Mouse (Mus musculus) liver, embryonic 14.5 days (tissue): ENCODE measurements at regions not wholly inside any gene's neighbourhood (a gene's known extent, or its start where the extent isn't known, plus 50 kb on each side); places are given as distances from the start of the nearest gene placed in this dataset.

ENCODE experiments used
- ATAC-seq: fragments of 200-750 bp; cut with Nextera tagmentation; 2 replicates; pipeline ENCODE4 v1.8.0; 2017; ENCODE audit warnings: moderate number of reproducible peaks, mild to moderate bottlenecking, moderate library complexity; ENCODE audit not compliant: insufficient read depth
- DNase-seq, 3 experiments: peaks; one replicate each; pipeline ENCODE4 v3.0.0-alpha.2; 2012 to 2013; ENCODE audit warnings: low read depth in 3 of 3, low spot score in 3 of 3
- H3K27ac ChIP-seq: fragments of 300-500 bp; sonication (generic); 2 replicates; pipeline ENCODE4 v1.5.1; 2014; ENCODE audit warnings: moderate library complexity, mild to moderate bottlenecking, control low read depth, inconsistent platforms
- H3K27me3 ChIP-seq: fragments of 300-500 bp; sonication (generic); 2 replicates; pipeline ENCODE4 v1.6.1; 2014; ENCODE audit warnings: mild to moderate bottlenecking, low read length, moderate library complexity; ENCODE audit not compliant: control insufficient read depth, insufficient read depth
- H3K36me3 ChIP-seq: fragments of 300-500 bp; sonication (generic); replicated peaks from 2 replicates; pipeline ENCODE4 v1.6.1; 2014; ENCODE audit warnings: low read depth; ENCODE audit not compliant: control insufficient read depth, insufficient read depth
- H3K4me1 ChIP-seq, 2 experiments: fragments of 200-500 bp in 1 of 2; fragments of 300-500 bp in 1 of 2; sonication (generic) in 1 of 2; replicated peaks; 2 replicates each; pipeline ENCODE4 v1.6.1; 2012 to 2014; ENCODE audit warnings: antibody characterized with exemption in 1 of 2, inconsistent platforms in 1 of 2, low read length in 1 of 2; ENCODE audit not compliant: control insufficient read depth in 2 of 2, insufficient read depth in 2 of 2
- H3K4me2 ChIP-seq: fragments of 300-500 bp; sonication (generic); 2 replicates; pipeline ENCODE4 v1.6.1; 2014; ENCODE audit warnings: low read depth, mild to moderate bottlenecking, control low read depth, moderate library complexity
- H3K4me3 ChIP-seq, 2 experiments: fragments of 200-500 bp in 1 of 2; fragments of 300-500 bp in 1 of 2; sonication (generic) in 1 of 2; 2 replicates each; pipeline ENCODE4 v1.5.1; 2012 to 2014; ENCODE audit warnings: low read depth in 2 of 2, low read length in 2 of 2, mild to moderate bottlenecking in 2 of 2, control low read depth in 1 of 2, inconsistent platforms in 1 of 2, moderate library complexity in 1 of 2; ENCODE audit not compliant: insufficient read depth in 1 of 2
- H3K9ac ChIP-seq: fragments of 300-500 bp; sonication (generic); replicated peaks from 2 replicates; pipeline ENCODE4 v1.6.1; 2014; ENCODE audit warnings: mild to moderate bottlenecking, control low read depth, moderate library complexity
- H3K9me3 ChIP-seq: fragments of 300-500 bp; sonication (generic); 2 replicates; pipeline ENCODE4 v1.6.1; 2016; ENCODE audit warnings: low read length, mixed read lengths; ENCODE audit not compliant: control insufficient read depth
- CTCF ChIP-seq: IDR thresholded peaks from 2 replicates; pipeline ENCODE4 v1.5.1; 2016; ENCODE audit warnings: antibody characterized with exemption, low read depth, control low read depth
- EP300 ChIP-seq: IDR thresholded peaks from 2 replicates; pipeline ENCODE4 v1.6.1; 2016; ENCODE audit warnings: antibody characterized with exemption, low read depth
- WGBS: fragments of 180-500 bp; shearing (Covaris S2); extraction: QIAGEN DNeasy Blood & Tissue Kit; methylation state at CpG from one replicate; pipeline ENCODE4 v1.1.7; 2014; ENCODE audit not compliant: insufficient replicate concordance; 5-methylcytosine and 5-hydroxymethylcytosine counted together

DNA sequence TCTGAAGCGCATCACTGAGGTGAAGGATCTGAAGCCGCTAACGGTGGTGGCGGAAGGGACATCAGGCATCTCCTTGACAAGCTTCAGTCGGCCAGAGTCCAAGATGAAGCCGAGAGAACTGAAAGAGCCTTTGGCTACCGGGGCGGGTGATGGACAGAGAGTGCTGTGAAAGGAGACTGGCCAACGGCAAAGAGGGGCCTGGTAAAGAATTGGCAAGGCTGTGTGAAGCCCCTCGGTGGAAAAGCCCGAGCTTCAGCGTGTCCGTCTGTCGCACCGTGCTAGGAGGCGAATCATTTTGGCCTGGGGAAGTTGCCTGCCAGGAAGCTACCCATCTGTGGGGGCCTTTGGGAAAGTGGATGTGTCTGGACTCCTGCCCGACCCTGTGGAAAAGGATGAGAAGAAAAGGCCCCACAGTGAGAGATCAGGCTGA is 74.6 kb upstream of the Ankrd55 start:
- no peak overlapping the region for H3K27ac ChIP-seq
- WGBS = 59% methylated on average over 17 of the region's 17 CpGs
- H3K4me2 ChIP-seq = no peak overlapping the region
- no peaks in the 10 kb centered on the region for H3K4me1 ChIP-seq
- no peaks in the 10 kb centered on the region for H3K36me3 ChIP-seq
- ATAC-seq (no peak), DNase-seq (no peak)
- no peak overlapping the region for H3K4me3 ChIP-seq
- no peaks in the 10 kb centered on the region for H3K27me3 ChIP-seq
- no peaks in the 10 kb centered on the region for H3K9me3 ChIP-seq
- no peak overlapping the region for H3K9ac ChIP-seq
- TF ChIP-seq EP300 (no peak), CTCF (no peak)

DNA sequence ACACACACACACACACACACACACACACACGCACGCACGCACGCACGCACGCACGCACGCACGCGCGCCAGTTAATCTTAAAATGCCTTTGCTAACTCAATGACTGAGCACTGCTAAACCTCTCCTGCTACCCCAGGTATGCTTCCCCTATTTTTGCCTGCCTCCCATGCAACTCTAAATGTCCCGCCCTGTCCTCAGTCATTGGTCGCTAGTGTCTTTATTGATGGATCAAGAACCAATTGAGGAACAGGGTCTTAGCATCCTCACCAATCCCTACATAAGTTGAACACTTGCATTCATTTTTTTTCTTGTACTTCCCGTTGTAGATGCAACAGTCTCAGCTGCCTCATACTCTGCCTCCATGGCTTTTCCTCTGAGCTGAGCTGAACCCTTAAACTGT is 72.2 kb upstream of the Ankrd55 start:
- Histone ChIP-seq H3K9ac (no peak overlapping the region), H3K27me3 (no peaks in the 10 kb centered on the region), H3K9me3 (no peaks in the 10 kb centered on the region), H3K4me3 (no peak overlapping the region), H3K27ac (no peak overlapping the region), H3K4me1 (no peaks in the 10 kb centered on the region), H3K36me3 (no peaks in the 10 kb centered on the region), H3K4me2 (no peak overlapping the region)
- no peak for TF ChIP-seq EP300
- 77% methylated on average over 14 of the region's 14 CpGs for WGBS
- DNase-seq (no peak), ATAC-seq (no peak)

DNA sequence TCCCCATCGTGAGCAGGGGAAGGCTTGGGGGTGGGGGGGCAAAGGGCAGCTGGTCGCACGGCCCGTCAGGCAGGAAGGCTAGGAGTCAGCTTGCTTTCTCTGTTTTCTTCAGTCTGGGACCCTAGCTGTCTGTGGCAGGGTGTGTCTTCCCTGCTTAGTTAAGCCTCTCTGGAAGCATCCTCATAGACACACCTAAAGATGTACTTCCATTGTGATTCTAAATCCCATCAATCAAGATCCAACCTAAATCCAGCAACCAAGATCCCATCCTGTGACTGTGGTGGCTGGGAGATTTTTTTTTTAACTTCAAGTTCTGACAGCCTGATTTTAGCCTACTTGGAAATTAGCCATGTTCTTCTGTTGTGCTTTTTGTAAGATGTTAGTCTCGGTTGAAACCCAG is 69.9 kb upstream of the Ankrd55 start:
- no peak for DNase-seq
- H3K9me3 ChIP-seq = no peaks in the 10 kb centered on the region
- no peak overlapping the region for H3K4me3 ChIP-seq
- no peak overlapping the region for H3K27ac ChIP-seq
- TF ChIP-seq CTCF (no peak), EP300 (no peak)
- no peaks in the 10 kb centered on the region for H3K27me3 ChIP-seq
- no peaks in the 10 kb centered on the region for H3K4me1 ChIP-seq
- H3K4me2 ChIP-seq = no peak overlapping the region
- 64% methylated on average over 5 of the region's 5 CpGs for WGBS
- no peak overlapping the region for H3K9ac ChIP-seq
- ATAC-seq = no peak
- no peaks in the 10 kb centered on the region for H3K36me3 ChIP-seq

DNA sequence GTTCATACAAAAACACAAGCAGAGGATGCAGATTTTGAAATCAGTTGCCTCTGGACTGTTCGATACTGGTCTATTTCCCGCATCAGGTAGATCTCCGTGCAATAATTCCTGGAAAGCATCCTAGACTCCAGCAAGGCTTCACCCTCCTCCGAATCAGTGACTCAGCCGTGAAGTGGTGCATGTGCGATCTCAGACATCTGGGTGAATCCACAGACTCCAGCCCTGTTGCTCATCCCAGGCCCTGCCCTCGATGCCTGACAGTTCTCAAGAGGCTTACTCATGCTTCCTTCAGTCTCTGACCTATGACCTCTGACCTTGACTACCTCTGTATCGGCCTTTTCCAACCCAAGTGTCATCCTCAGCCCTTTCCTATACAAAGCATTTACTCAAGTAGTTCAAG is 68.1 kb upstream of the Ankrd55 start:
- H3K27ac ChIP-seq = no peak overlapping the region
- no peaks in the 10 kb centered on the region for H3K4me1 ChIP-seq
- no peaks in the 10 kb centered on the region for H3K27me3 ChIP-seq
- no peak for DNase-seq
- no peaks in the 10 kb centered on the region for H3K9me3 ChIP-seq
- H3K4me3 ChIP-seq = no peak overlapping the region
- 74% methylated on average over 8 of the region's 8 CpGs for WGBS
- TF ChIP-seq CTCF = no peak
- no peak for TF ChIP-seq EP300
- H3K36me3 ChIP-seq = no peaks in the 10 kb centered on the region
- H3K4me2 ChIP-seq = no peak overlapping the region
- H3K9ac ChIP-seq = no peak overlapping the region
- ATAC-seq = no peak

DNA sequence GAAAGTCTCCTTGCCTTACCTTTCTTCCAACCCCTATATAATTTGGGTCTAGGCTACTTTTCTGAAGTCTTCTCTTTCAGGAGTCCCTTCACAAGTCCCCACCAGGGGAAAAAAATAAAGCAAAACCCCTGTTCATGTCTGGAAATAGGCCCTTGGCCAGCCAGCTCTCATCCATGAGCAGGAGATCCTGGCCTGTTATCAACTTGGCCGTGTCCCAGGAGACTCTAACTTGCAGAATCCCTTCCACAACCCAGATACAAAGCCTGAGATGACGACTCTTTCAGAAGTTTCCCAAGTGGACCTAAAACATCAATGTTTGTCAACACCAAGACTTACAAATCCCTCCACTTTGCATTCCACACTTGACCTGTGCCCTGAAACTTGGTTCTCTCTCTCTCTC is 64.6 kb upstream of the Ankrd55 start:
- 53% methylated on average over 2 of the region's 2 CpGs for WGBS
- Histone ChIP-seq H3K4me3 (no peak overlapping the region), H3K9ac (no peak overlapping the region)

DNA sequence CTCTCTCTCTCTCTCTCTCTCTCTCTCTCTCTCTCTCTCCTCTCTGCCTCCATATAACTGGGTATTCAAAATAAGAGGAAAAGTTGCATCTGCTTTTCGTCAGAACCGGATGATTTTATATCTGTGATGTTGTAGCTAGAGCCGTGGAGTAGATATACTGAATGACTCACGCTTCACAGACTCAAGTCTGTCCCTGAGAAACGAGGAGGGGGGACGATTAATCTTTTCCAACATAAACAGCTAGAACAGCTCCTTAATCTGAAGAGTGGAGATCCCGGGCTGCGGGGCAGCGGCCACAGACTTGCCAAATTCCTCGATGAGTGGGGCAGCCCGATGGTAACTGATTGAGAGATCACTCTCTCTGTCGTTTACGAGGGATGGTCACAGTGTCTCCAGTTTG is 60.5 kb upstream of the Ankrd55 start:
- 63% methylated on average over 13 of the region's 13 CpGs for WGBS
- no peaks in the 10 kb centered on the region for H3K36me3 ChIP-seq
- no peak overlapping the region for H3K9ac ChIP-seq
- H3K9me3 ChIP-seq = no peaks in the 10 kb centered on the region
- H3K4me1 ChIP-seq = peaks cover 0 to 2% of the 10 kb centered on the region in 2 experiments; a peak in 1 of 4 replicates
- H3K27me3 ChIP-seq = no peaks in the 10 kb centered on the region
- DNase-seq = no peak
- TF ChIP-seq EP300 (no peak), CTCF (no peak)
- H3K4me3 ChIP-seq = no peak overlapping the region
- H3K4me2 ChIP-seq = no peak overlapping the region
- no peak overlapping the region for H3K27ac ChIP-seq
- ATAC-seq = no peak

More for the DNA sequence above, 64.6 kb upstream of the Ankrd55 start:
- H3K4me1 ChIP-seq = no peaks in the 10 kb centered on the region
- ATAC-seq (no peak), DNase-seq (no peak)
- no peaks in the 10 kb centered on the region for H3K9me3 ChIP-seq
- no peak overlapping the region for H3K27ac ChIP-seq
- no peaks in the 10 kb centered on the region for H3K36me3 ChIP-seq
- no peak overlapping the region for H3K4me2 ChIP-seq
- H3K27me3 ChIP-seq = no peaks in the 10 kb centered on the region
- TF ChIP-seq CTCF (no peak), EP300 (no peak)
